Mouse (Mus musculus) forebrain, embryonic 16.5 days (tissue): Measurements from ENCODE around the gene Gimap3. TPM values are rescaled to one million over a fixed set of nuclear protein-coding genes. Genes with fewer than 3 reads are reported as not detected.

Experiments used
- ATAC-seq: fragments of 200-750 bp; cut with Nextera tagmentation; 2 replicates; pipeline ENCODE4 v1.8.0; 2017; ENCODE audit warnings: mild to moderate bottlenecking, moderate library complexity
- H3K27ac ChIP-seq: fragments of 300-500 bp; sonication (generic); 2 replicates; pipeline ENCODE4 v1.5.1; 2014; ENCODE audit warnings: low read length, control low read depth
- H3K27me3 ChIP-seq: fragments of 300-500 bp; sonication (generic); replicated peaks from 2 replicates; pipeline ENCODE4 v1.6.1; 2014; ENCODE audit warnings: low read length; ENCODE audit not compliant: control insufficient read depth, insufficient read depth
- H3K36me3 ChIP-seq: fragments of 300-500 bp; sonication (generic); 2 replicates; pipeline ENCODE4 v1.6.1; 2014; ENCODE audit not compliant: control insufficient read depth, insufficient read depth
- H3K4me1 ChIP-seq: fragments of 300-500 bp; sonication (generic); replicated peaks from 2 replicates; pipeline ENCODE4 v1.6.1; 2014; ENCODE audit warnings: low read length; ENCODE audit not compliant: control insufficient read depth, insufficient read depth
- H3K4me2 ChIP-seq: fragments of 300-500 bp; sonication (generic); 2 replicates; pipeline ENCODE4 v1.6.1; 2014; ENCODE audit warnings: mild to moderate bottlenecking, low read length, control low read depth
- H3K4me3 ChIP-seq: fragments of 300-500 bp; sonication (generic); replicated peaks from 2 replicates; pipeline ENCODE4 v1.5.1; 2014; ENCODE audit warnings: mild to moderate bottlenecking, low read length, control low read depth
- H3K9ac ChIP-seq: fragments of 300-500 bp; sonication (generic); replicated peaks from 2 replicates; pipeline ENCODE4 v1.6.1; 2014; ENCODE audit warnings: low read depth, low read length, control low read depth
- H3K9me3 ChIP-seq: fragments of 300-500 bp; sonication (generic); 2 replicates; pipeline ENCODE4 v1.6.1; 2016; ENCODE audit warnings: low read length; ENCODE audit not compliant: control insufficient read depth
- WGBS: fragments of 180-500 bp; shearing (Covaris S2); extraction: QIAGEN DNeasy Blood & Tissue Kit; methylation state at CpG from one replicate; pipeline ENCODE4 v1.1.7; 2014; 5-methylcytosine and 5-hydroxymethylcytosine counted together
- polyA plus RNA-seq: library from polyadenylated mRNA; unstranded; fragments of >200 nt; fragmentation: Nextera tagmentation; extraction: Ambion mirVana; gene quantifications from 2 replicates; pipeline ENCODE4 v1.2.1, GENCODE M21; 2015

The Gimap3 gene
- polyA plus RNA-seq, 1 experiment from 2014 or later: not detected

DNA sequence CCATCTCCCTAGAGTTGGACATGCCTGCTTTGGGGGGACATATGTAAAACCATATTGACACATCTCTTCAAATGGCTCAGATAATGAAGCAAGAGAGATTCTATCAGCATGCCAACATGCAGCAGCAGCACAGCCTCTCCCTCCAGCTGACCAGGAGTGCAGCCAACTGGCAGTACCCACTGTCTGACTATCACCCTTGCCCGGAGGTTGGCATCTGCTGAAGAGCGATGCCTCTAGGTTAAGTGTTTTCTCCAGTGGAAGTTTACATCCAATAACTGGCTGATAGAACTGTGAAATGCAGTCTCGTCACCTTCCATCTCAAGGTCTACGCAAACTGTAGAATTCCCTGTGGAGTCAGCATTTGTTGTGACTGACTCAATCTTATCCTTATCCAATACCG is 33.0 kb downstream of the Gimap3 start:
- WGBS: 85% methylated on average over 5 of the region's 5 CpGs
- H3K4me2 ChIP-seq: no peak overlapping the region
- no peak overlapping the region for H3K27ac ChIP-seq
- no peaks in the 10 kb centered on the region for H3K36me3 ChIP-seq
- no peak overlapping the region for H3K9ac ChIP-seq
- no peak for ATAC-seq
- H3K9me3 ChIP-seq: no peaks in the 10 kb centered on the region
- 0 out of 2 replicates have a peak, but pooled peaks cover 2% of the 10 kb centered on the region for H3K4me1 ChIP-seq
- H3K4me3 ChIP-seq: no peak overlapping the region
- peaks cover 13% of the 10 kb centered on the region for H3K27me3 ChIP-seq

DNA sequence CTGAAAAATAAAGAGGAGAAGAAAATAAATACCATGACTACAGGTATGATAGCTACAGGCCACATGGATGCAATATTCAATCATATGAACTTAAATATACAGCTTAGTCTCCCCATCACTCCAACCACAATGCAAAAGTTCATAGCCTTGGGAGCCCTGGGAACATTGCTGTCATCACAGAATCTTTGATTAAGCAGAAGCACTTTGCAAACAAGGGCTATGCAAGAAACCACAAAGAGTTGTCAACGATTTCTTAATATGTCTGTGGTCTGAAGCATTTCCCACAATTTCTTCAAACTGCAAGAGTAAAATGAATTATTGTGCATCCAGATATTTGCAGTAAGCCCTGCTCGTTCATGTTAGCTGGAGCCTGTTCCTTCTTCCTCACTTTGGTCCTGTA is 33.6 kb downstream of the Gimap3 start:
- 84% methylated on average over 2 of the region's 2 CpGs for WGBS
- H3K9ac ChIP-seq: no peak overlapping the region
- ATAC-seq: no peak

DNA sequence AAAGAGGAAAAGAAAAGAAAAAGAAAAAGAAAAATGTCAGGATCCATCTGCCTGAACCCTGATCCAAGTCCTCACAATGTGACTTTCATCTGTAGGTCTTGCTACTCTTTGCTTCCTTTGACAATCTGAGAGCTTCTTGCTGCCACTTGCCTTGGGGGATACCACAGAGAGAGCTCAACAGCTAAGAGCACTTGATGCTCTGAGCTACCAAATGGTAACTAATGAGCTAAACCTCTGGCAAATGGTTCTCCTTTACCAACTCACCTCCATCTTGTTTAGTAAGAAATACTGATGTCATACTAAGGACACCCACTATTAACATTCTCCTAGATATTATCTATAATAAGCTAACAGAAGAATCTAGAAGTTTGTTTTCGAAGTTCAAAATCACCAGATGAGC is 37.0 kb downstream of the Gimap3 start:
- Histone ChIP-seq H3K4me2 (no peak overlapping the region), H3K9ac (no peak overlapping the region), H3K27ac (no peak overlapping the region), H3K27me3 (no peaks in the 10 kb centered on the region), H3K4me1 (no peaks in the 10 kb centered on the region), H3K4me3 (no peak overlapping the region), H3K36me3 (no peaks in the 10 kb centered on the region), H3K9me3 (no peaks in the 10 kb centered on the region)
- ATAC-seq: no peak
- 88% methylated on average over 1 of the region's 1 CpGs for WGBS

More for the DNA sequence above, 33.6 kb downstream of the Gimap3 start:
- H3K27me3 ChIP-seq: peaks cover 8% of the 10 kb centered on the region
- no peaks in the 10 kb centered on the region for H3K36me3 ChIP-seq
- no peak overlapping the region for H3K27ac ChIP-seq
- H3K4me2 ChIP-seq: no peak overlapping the region
- no peaks in the 10 kb centered on the region for H3K4me1 ChIP-seq
- H3K9me3 ChIP-seq: no peaks in the 10 kb centered on the region
- no peak overlapping the region for H3K4me3 ChIP-seq

DNA sequence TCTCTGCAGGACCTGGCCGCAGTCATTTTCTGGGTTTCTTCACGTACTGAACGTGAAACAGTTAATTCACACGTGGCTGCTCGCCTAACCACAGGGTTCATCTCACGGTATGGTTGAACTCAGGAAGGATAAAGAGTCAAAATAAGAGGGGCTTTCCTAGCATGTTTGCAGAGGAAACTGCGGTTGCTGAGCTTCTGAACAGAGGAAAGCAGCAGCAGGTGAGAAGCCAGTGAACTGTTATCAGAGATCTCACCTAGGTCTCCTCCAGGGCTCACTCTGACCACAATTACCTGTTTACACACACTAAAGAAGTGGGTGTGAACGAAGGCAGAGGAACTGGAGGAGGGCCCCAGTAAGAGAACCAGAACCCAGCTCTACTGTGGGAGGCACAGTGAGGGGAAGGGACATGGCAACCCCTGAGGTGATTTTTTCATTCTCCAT is 37.8 kb downstream of the Gimap3 start:
- H3K27ac ChIP-seq: no peak overlapping the region
- H3K9ac ChIP-seq: no peak overlapping the region
- H3K4me2 ChIP-seq: no peak overlapping the region
- H3K27me3 ChIP-seq: no peaks in the 10 kb centered on the region
- H3K4me1 ChIP-seq: no peaks in the 10 kb centered on the region
- 59% methylated on average over 8 of the region's 8 CpGs for WGBS
- H3K36me3 ChIP-seq: no peaks in the 10 kb centered on the region
- no peak for ATAC-seq
- no peak overlapping the region for H3K4me3 ChIP-seq
- no peaks in the 10 kb centered on the region for H3K9me3 ChIP-seq

DNA sequence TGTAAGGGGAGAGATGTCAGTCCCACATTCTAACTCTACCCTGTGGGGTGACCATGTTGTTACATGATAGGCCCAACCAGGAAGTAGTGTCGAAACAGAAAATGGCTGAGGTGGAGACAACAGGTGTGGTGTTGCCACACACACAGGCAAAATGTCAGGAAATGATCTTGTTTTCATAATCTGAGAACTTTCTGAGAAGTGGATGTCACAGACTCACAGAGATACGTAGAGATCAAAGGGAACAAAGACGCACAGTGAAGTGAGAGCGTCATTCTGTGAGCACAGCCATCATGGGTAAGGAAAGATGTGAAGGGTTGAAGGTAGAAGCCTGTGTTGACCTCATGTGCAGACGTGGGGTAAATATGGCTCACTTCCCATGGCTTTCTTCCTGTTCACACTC is 42.9 kb downstream of the Gimap3 start:
- H3K27me3 ChIP-seq: no peaks in the 10 kb centered on the region
- ATAC-seq: no peak
- peaks cover 6% of the 10 kb centered on the region for H3K4me1 ChIP-seq
- H3K4me3 ChIP-seq: no peak overlapping the region
- no peaks in the 10 kb centered on the region for H3K9me3 ChIP-seq
- WGBS: 93% methylated on average over 5 of the region's 5 CpGs
- H3K4me2 ChIP-seq: no peak overlapping the region
- H3K36me3 ChIP-seq: no peaks in the 10 kb centered on the region
- no peak overlapping the region for H3K27ac ChIP-seq
- no peak overlapping the region for H3K9ac ChIP-seq

DNA sequence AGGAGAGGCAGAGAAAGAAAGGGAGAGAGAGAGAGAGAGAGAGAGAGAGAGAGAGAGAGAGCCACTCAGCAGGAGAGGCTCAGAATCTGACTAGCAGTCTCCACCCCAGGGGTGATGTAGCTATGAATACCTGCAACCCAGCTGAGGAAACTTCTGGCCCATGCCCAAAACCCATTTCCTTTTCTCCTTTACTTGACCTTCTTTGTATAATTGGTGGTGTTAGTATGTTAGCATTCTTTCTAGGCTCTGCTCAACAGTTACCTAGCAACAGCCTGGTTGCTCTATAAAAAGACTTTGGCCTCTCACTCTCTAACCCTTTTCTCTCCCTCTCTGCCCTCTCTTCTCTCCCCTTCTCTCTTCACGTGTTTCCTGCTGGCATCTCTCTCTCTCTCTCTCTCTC is 45.2 kb downstream of the Gimap3 start:
- Histone ChIP-seq H3K9ac (no peak overlapping the region), H3K36me3 (no peaks in the 10 kb centered on the region), H3K27me3 (no peaks in the 10 kb centered on the region), H3K4me2 (no peak overlapping the region), H3K9me3 (no peaks in the 10 kb centered on the region), H3K4me3 (no peak overlapping the region), H3K27ac (no peak overlapping the region), H3K4me1 (peaks cover 6% of the 10 kb centered on the region)
- WGBS: 0% methylated on average over 1 of the region's 1 CpGs
- ATAC-seq: peak; percentile 69

DNA sequence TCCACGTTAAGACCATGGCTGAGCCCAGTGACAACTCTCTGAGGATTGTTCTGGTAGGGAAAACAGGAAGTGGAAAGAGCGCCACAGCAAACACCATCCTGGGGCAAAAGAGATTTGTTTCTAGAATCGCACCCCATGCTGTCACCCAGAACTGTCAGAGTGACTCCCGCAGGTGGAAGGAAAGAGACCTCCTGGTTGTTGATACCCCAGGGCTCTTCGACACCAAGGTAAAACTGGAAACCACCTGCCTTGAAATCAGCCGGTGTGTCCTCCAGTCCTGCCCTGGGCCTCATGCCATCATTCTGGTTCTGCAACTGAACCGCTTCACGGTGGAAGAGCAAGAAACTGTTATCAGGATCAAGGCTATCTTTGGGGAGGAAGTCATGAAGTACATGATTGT is 47.2 kb downstream of the Gimap3 start:
- no peak overlapping the region for H3K9ac ChIP-seq
- 88% methylated on average over 8 of the region's 8 CpGs for whole genome bisulfite sequencing
- no peaks in the 10 kb centered on the region for H3K27me3 ChIP-seq
- no peaks in the 10 kb centered on the region for H3K36me3 ChIP-seq
- H3K4me2 ChIP-seq: no peak overlapping the region
- no peak overlapping the region for H3K27ac ChIP-seq
- no peaks in the 10 kb centered on the region for H3K9me3 ChIP-seq
- no peak overlapping the region for H3K4me3 ChIP-seq
- H3K4me1 ChIP-seq: peaks cover 6% of the 10 kb centered on the region
- ATAC-seq: no peak

DNA sequence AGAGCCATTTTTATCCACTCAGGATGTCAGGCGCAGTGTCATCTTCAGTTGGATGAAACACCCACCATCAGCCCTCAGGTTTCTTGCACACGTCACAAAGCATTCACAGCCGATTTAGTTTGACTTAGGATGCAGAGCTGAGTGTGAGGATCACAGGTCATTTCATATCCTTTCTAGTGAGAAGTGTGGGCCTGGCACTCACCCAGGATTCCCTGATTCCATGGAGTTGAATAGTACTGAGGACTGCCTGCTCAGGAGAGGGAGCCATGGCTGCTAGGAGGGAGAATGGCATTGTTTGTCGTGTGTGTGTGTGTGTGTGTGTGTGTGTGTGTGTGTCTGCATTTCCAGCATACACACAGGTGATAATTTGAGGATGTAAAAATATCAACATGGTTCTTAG is 50.3 kb downstream of the Gimap3 start:
- H3K4me3 ChIP-seq: no peak overlapping the region
- no peak for ATAC-seq
- no peaks in the 10 kb centered on the region for H3K9me3 ChIP-seq
- WGBS: 89% methylated on average over 4 of the region's 4 CpGs
- no peaks in the 10 kb centered on the region for H3K27me3 ChIP-seq
- H3K4me1 ChIP-seq: no peaks in the 10 kb centered on the region; the same call in 1 of the 2 replicates
- no peak overlapping the region for H3K9ac ChIP-seq
- no peak overlapping the region for H3K4me2 ChIP-seq
- no peak overlapping the region for H3K27ac ChIP-seq
- no peaks in the 10 kb centered on the region for H3K36me3 ChIP-seq

DNA sequence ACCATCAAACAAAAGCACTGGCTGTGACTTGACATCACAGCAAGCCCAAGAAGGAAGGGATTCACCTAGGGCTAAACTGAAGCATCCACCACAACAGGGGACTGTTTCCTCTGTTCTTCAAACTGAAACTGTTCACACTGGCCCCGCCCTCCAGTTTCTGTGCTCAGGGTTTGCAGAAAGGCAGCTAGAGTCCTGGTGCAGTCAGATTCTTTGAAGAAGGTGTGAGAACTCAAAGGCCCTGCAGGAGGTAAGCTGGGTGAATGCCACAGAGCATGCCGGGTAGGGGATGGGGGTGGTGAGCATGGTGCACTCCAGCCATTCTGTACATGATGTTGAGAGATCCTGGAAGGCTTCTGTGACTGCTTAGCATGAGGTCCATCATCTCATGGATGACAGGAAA is 52.2 kb downstream of the Gimap3 start, which contains the start of the genes Gm28053 and Gimap7:
Gm28053 (plus strand) TSS at position 153 of the 400 bp plus-strand sequence.
Gimap7 (plus strand) TSS at position 167 of the 400 bp plus-strand sequence.
- no peaks in the 10 kb centered on the region for H3K36me3 ChIP-seq
- no peak for ATAC-seq
- H3K27ac ChIP-seq: no peak within 1 kb of the TSS
- H3K27me3 ChIP-seq: no peaks in the 10 kb centered on the region
- H3K9ac ChIP-seq: no peak within 1 kb of the TSS
- 60% methylated on average over 2 of the region's 2 CpGs for WGBS
- no peak within 1 kb of the TSS for H3K4me3 ChIP-seq
- H3K4me2 ChIP-seq: no peak within 1 kb of the TSS
- H3K4me1 ChIP-seq: no peaks in the 10 kb centered on the region
- H3K9me3 ChIP-seq: no peaks in the 10 kb centered on the region
